Mouse (Mus musculus) cerebellum, adult (tissue): ENCODE measurements around the gene Dusp12.
A peak's percentile ranks its signal among the peaks of the same experiment; 100 is the strongest.

Experiments used
- ATAC-seq: cut with Nextera tagmentation; 2 replicates; pipeline ENCODE4 v1.9.2; 2017; ENCODE audit warnings: mild to moderate bottlenecking, moderate library complexity, mixed read lengths; ENCODE audit not compliant: insufficient number of reproducible peaks, low FRiP score, low TSS enrichment

Dusp12 gene

DNA sequence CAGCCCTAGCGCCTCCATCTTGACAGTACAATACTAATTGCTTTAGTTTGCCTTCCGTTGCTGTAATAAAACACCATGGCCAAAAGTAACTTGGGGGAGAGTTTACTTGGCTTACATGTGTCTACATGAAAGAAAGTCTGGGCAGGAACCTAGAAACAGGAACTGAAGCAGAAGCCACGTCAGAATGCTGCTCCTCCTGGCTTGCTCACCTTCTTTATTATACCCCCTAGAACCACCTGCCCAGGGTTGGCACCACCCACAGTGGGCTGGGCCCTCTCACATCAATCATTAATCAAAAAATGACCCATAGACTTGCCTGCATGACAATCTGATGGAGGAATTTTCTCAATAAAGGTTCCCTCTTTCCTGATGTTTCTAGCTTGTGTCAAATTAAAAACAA lies 20.6 kb downstream of the Dusp12 start:
- no peak for ATAC-seq

DNA sequence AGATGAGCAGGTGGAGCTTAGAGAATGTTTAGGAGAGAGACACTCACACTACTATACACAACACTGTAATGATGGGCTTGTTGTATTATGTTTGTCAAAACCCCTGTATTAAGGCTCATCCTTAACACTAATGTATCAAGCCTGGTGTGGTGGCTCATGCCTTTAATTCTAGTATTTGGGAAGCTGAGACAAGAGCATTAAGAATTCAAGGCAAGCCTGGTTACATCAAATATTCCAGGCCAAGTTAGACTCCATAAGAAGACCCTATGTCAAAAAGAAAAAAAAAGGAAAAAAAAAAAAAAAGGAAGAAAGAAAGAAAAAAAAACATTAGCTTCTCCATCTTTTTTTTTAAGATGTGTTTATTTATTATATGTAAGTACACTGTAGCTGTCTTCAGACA lies 21.1 kb downstream of the Dusp12 start:
- no peak for ATAC-seq

DNA sequence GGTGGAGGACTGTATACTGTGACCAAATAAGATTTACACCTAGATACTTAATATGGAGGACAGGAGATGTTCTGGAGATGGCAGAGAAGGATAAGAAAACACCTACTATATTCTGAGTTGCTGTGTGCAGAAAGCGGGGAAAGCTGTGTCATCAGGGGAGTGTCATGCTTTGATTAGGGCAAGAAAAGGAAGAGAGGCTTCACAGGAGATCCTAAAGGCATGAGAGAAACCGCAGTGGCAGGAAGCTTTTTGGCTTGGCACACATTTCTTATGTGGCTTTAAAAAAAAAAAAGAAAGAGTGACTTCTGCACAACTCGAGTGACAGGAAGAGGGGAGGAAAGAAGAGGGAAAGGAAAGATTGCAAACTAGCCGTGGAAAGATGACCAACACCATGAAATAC lies 22.3 kb downstream of the Dusp12 start:
- no peak for ATAC-seq

DNA sequence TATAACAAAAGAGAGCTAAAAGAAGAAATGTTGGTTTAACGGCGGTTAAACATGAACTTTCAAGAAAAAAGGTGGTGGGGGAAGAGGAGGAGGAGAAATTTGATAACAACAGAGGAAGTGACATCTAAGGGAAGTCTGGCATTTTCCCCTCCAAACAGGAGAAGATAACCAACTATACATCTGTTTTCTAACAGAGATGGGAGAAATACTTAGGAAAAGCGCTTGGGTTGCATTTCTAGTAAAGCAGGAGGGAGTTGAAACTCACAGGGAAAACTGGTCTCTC lies 23.0 kb downstream of the Dusp12 start:
- no peak for ATAC-seq

GRCm38 (mm10) chr1:170861671-170862434 lies 23.5 kb downstream of the Dusp12 start:
- ATAC-seq = no peak

DNA sequence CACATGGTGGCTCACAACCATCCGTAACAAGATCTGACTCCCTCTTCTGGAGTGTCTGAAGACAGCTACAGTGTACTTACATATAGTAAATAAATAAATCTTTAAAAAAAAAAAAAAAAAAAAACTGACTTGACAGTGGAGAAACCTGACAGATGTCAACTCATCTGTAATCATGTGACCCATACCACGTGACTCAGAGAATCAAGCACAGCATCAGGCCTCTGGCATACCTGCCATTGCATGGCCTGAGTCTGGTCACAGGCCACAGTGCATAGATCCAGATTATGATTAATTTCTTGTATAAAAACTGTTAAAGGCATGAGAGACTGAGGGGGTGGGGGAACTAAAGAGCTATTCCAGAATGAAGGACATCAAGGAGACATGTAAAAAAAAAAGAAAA lies 26.5 kb downstream of the Dusp12 start:
- no peak for ATAC-seq

- peak; percentile 81 for ATAC-seq
Observed at GRCm38 (mm10) chr1:170857369-170857768, 28.0 kb downstream of the Dusp12 start.

DNA sequence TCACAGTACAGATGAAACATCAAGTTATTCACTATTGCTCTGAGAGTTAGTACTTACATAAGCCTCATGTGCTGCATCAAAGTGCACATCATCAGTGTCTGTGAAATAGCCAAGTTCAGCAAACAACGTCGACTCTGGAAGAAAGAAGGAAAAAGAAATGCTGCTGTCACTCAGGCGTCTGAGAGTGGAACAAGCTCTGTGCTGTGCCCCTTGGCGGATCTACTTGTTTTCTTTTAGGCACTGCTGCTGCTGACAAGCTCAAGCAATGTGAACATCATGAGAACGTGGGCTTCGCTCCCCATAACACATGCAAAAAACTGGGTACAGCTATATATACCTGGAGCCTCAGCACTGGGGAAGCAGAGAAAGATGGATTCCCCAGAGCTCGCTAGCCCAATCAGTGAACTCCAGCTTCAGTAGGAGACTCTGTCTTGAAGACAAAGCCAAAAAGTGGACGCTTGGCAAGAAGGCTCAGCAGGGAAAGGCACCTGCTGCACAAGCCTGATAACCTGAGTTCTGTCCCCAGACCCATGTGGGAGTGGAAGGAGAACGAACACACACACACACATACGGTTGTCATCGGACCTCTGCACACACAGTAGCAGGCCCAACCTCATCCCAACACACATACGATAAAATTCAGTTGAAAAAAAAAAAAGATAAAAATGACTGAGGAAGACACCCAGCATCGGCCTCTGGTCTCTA lies 30.1 kb downstream of the Dusp12 start:
- no peak for ATAC-seq

DNA sequence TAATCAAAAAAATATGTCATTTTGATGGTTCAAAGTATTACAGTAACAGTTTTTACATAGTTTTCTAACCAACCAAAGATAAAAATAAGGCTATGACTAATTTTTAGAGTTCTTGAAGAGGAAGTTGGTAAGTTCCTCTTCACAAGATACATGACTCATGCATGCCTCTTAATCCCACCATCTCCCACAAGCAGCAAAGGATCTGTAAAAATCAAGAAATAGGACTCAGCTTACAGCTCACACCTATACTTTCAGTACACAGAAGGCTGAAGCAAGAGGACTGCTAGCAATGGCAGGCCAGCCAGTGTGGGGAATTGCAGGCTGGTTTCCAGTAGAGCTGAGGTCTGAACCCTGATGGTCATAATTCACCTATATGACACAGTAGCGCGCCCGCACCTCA lies 31.7 kb downstream of the Dusp12 start:
- no peak for ATAC-seq

GRCm38 (mm10) chr1:170850637-170851624 lies 34.4 kb downstream of the Dusp12 start:
- ATAC-seq = no peak

- no peak for ATAC-seq
Observed at GRCm38 (mm10) chr1:170850007-170850406, 35.3 kb downstream of the Dusp12 start.

DNA sequence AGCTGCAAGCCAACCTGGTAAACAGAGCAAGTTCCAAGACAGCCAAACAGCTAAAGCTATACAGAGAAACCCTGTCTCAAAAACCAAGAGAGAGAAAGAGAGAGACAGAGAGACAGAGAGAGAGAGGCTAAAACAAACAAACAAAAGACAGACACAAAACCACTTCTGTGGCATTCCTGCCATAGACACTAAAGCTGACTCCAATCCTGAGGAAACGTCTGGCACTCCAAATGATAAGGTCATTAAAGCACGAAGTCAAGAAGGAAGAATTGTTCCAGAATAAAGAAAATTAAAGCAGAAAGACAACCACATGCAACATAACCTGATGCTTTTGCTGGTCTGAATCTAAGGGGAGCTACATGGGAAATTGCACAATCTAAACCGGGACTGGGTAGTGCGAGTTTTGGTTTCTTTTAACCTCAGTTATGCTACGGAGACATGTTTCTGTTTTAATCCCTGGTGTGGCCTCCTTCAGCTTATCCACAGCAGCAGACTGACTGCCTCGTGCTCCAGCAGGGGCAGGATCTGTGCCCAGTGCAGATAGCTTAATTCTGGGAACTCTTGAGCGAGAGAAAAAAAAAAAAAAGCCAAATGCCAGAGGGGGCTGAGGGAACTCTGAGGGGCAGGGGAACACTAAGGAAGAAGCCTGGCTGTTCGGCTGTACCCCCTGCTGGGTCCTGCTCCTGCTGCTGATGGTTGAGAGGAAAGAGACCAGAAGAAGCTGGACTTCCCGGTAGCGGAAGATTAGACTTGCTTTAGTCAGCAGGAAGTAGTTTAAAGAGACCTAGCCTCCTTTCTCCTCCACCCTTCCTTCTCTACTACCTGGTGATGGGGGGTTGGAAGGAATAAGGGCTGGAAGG lies 39.7 kb downstream of the Dusp12 start:
- ATAC-seq = no peak

DNA sequence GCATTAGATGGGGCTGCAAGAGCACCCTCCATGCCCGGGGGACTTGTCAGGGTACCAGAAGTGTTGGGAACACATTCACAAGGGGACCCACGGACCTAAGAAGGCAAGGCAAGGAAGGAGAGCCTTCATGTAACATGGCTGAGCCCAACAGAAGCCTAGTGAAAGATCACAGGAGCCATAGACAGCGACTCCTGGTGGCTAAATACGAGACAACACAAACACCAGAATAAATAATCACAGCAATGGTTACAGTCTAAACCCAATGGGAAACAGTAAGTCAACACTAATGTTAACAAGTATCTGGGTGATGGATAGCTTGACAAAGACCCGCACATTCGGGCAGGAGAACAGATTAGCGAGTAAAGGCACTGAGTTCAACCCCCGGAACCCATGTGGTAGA lies 41.0 kb downstream of the Dusp12 start:
- no peak for ATAC-seq

GRCm38 (mm10) chr1:170839685-170840084 lies 45.7 kb downstream of the Dusp12 start:
- no peak for ATAC-seq

- peak; percentile 49; the same call in 1 of the 2 replicates for ATAC-seq
Observed at GRCm38 (mm10) chr1:170834756-170835155, 50.6 kb downstream of the Dusp12 start.

DNA sequence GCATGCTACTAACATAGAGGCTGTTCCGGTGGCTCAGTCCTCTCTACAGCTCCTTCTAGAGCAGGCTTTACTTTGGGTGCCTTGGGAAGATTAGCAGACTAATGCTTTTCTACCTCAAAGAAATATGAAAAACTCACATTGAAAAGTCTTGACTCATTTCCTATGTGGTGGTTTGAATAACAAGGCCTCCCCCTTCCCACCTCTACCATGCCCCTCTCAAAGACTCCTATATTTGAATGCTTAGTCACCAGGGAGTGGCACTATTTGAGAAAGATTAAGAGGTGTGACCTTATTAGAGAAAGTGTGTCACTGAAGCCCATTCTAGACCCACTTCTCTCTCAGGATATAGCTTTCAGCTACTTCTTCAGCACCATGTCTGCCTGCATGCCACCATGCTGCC lies 55.6 kb downstream of the Dusp12 start:
- ATAC-seq = no peak

DNA sequence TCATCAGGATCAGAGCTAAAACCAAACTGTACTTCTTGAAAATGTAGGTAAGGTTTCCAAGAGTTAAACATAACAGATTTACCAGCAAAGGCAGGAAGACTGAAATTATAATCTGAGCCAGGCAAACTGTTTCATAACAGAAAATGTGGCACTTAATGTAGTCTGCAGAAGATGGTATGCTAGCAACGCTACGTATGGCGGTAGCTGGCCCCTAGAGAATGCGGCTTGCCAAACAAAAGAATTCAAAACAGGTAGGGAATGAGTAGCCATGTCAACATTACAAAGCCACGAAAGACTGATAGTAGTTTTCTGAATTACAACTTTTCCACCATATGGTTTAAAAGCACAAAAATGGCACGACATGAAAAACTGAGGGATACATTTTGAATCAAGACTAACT lies 56.0 kb downstream of the Dusp12 start:
- ATAC-seq = no peak
